Mouse (Mus musculus) monocyte, adult 5-6 weeks (primary cell): ENCODE data around the gene Inafm2. TPM values are rescaled to one million over a fixed set of nuclear protein-coding genes. Genes with fewer than 3 reads are reported as not detected.

Experiments
- total RNA-seq: library from RNA; stranded (forward); fragments of 200-1000, 200-491, 200-594 nt; gene quantifications from 3 replicates; pipeline ENCODE4 v1.2.3, GENCODE M21; 2017

Gene Inafm2
- total RNA-seq, 1 experiment from 2014 or later: 19.3 TPM

Other genes starting within 250 kb of the Inafm2 start
- gene Bmf, start 196.1 kb upstream of the Inafm2 start, total RNA-seq: 21.5 to 42.1 TPM (median 35.4 TPM) in 3 replicates
- gene Bub1b, start 147.5 kb upstream of the Inafm2 start, total RNA-seq: 9.5 to 15.1 TPM (median 11.3 TPM) in 3 replicates
- 0.21 TPM in 1 of 3 replicates, not detected in the others for gene Pak6, start 82.5 kb upstream of the Inafm2 start, total RNA-seq
- gene Ankrd63, start 41.8 kb upstream of the Inafm2 start, total RNA-seq: 0.58 TPM in 1 of 3 replicates, not detected in the others
- gene Plcb2, start 17.3 kb upstream of the Inafm2 start, total RNA-seq: 32.8 to 44.3 TPM (median 36.3 TPM) in 3 replicates
- gene Ccdc9b, start 16.9 kb downstream of the Inafm2 start, total RNA-seq: 0.10 to 0.19 TPM in 2 of 3 replicates, not detected in the other
- gene Phgr1, start 27.0 kb downstream of the Inafm2 start, total RNA-seq: not detected in 3 replicates
- not detected in 3 replicates for gene Disp2, start 34.0 kb downstream of the Inafm2 start, total RNA-seq
- 6.5 to 23.1 TPM (median 15.4 TPM) in 3 replicates for gene Knstrn, start 68.2 kb downstream of the Inafm2 start, total RNA-seq
- 9.5 to 16.2 TPM (median 13.5 TPM) in 3 replicates for gene Ivd, start 116.2 kb downstream of the Inafm2 start, total RNA-seq
- 5.6 to 11.9 TPM (median 9.6 TPM) in 3 replicates for gene Bahd1, start 154.6 kb downstream of the Inafm2 start, total RNA-seq
- 2.7 to 4.7 TPM in 2 of 3 replicates, not detected in the other for gene Chst14, start 180.7 kb downstream of the Inafm2 start, total RNA-seq